Mouse (Mus musculus): Measurements from ENCODE around the gene Pax3.

- no peak for TF ChIP-seq CTCF (IDR thresholded peaks at IDR 0.05; ENCODE audit: extremely low read depth, insufficient read length, insufficient replicate concordance, low read depth, low read length)
- no peak for TF ChIP-seq POLR2A (IDR thresholded peaks at IDR 0.05; ENCODE audit: low read depth, low read length)
These were observed at the start of gene Pax3 for GRCm38 (mm10) chr1:78196751-78197311.
